Mouse (Mus musculus): ENCODE results near the gene Fez2. TPM values are rescaled to one million over a fixed set of nuclear protein-coding genes. Genes with fewer than 3 reads are reported as not detected.
A peak's percentile ranks its signal among the peaks of the same experiment; 100 is the strongest.

Gene Fez2
- polyA plus RNA-seq, 1 experiment from 2014 or later: 60.5 TPM

DNA sequence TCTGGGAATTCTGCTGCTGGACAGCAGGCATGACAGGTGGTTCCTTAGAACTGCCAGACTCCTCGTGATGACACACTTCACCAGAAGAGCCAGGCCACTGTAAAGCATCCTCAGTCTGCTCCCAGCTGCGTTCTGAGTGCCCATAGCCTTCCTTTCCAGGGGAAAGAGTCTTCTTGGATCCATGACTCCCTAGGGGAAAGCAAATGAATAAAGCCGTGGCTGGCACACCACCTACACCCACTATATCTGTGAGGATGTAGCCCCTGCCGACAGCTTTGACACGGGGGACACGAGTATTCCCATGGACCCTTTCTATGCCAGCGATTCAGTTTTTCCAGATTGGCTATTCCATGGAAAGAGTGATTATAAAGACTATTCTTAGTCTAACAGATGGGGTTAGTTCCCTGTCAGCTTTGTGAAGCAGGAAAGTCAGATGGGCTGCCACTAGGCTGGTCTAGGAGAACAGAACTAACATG is 59.7 kb downstream of the Fez2 start:
- WGBS: 46% methylated on average over 7 of the region's 7 CpGs
- Histone ChIP-seq H3K9ac (no peak overlapping the region), H3K36me3 (no peaks in the 10 kb centered on the region; the same call in 1 of the 2 replicates), H3K4me2 (no peak overlapping the region), H3K4me1 (replicated peaks) (peaks cover 29% of the 10 kb centered on the region), H3K9me3 (no peaks in the 10 kb centered on the region), H3K27me3 (no peaks in the 10 kb centered on the region), H3K27ac (replicated peaks) (peak overlapping the region; percentile 45; the same call in 1 of the 2 replicates), H3K4me3 (no peak overlapping the region)
- ATAC-seq (ENCODE audit: low FRiP score, low read depth): no peak

DNA sequence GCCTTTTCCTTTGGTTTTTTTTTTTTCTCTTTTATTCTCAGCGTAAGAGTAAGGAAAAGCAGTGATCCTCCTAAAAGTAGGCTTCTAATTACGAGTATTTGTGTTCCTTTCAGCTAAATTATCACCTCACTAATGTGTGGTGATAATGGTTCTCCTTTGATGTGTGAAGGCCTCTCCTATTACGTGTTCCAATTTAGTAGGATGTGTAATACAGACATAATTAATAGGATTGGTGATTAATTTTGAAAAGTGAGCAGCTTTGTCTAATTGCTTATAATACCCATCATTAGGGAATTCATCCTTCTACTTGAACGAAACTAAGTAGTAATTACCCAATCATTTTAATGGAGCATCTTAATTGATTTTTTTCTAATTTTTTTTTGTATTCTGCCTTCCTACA is 60.2 kb downstream of the Fez2 start:
- no peak for ATAC-seq (ENCODE audit: low FRiP score, low read depth)
- H3K36me3 ChIP-seq: no peaks in the 10 kb centered on the region; the same call in 1 of the 2 replicates
- H3K9me3 ChIP-seq: no peaks in the 10 kb centered on the region
- no peak overlapping the region for H3K9ac ChIP-seq
- no peak overlapping the region for H3K4me2 ChIP-seq
- H3K4me3 ChIP-seq: no peak overlapping the region
- no peaks in the 10 kb centered on the region for H3K27me3 ChIP-seq
- 62% methylated on average over 4 of the region's 4 CpGs for WGBS
- H3K27ac ChIP-seq (replicated peaks): 0 out of 2 replicates have a peak overlapping the region, but pooled peaks have one; percentile 30
- H3K4me1 ChIP-seq (replicated peaks): peaks cover 29% of the 10 kb centered on the region

DNA sequence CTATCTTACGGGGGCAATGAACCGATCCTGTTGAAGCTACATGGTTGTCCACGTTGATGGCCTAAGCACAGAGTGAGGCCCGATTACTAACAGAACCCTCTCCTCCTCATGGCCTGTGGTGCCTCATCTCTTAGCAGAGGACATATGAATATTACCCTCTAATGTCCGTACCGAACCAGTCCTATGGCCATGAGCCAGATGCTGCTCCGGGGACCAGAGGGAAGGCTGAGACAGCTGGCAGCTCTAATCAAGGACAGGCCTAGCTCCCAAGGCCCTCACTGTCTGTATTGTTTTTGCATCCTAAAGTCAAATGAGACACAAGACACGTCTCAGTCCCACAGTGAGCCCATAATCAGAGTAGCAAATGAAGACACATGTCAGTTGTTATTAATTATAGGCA is 62.3 kb downstream of the Fez2 start:
- H3K9me3 ChIP-seq: no peaks in the 10 kb centered on the region
- 56% methylated on average over 8 of the region's 8 CpGs for WGBS
- no peaks in the 10 kb centered on the region for H3K27me3 ChIP-seq
- H3K36me3 ChIP-seq: no peaks in the 10 kb centered on the region
- no peak overlapping the region for H3K4me3 ChIP-seq
- 0 out of 2 replicates have a peak overlapping the region, but pooled peaks have one; percentile 1 for H3K27ac ChIP-seq (replicated peaks)
- H3K4me1 ChIP-seq (replicated peaks): peaks cover 29% of the 10 kb centered on the region
- H3K4me2 ChIP-seq: no peak overlapping the region
- ATAC-seq (ENCODE audit: low FRiP score, low read depth): peak; percentile 17; the same call in 1 of the 2 replicates
- no peak overlapping the region for H3K9ac ChIP-seq

DNA sequence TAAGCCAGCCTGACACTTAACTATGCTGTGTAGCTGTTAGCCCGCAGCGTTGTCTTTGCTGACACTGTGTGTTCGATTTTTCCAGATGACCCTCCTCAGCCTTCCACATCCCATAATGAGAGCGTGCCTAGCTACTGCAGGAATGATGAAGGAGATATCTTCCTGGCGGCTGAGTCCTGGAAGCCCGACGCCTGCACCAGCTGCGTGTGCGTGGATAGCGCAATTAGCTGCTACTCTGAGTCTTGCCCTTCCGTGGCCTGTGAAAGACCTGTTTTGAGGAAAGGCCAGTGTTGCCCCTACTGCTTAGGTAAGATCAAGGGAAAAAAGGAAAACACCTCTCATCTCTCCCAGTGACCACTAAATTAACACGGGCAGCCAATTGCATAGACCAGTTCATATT is 63.1 kb downstream of the Fez2 start:
- WGBS: 58% methylated on average over 12 of the region's 12 CpGs
- Histone ChIP-seq H3K4me2 (no peak overlapping the region), H3K27me3 (no peaks in the 10 kb centered on the region), H3K27ac (replicated peaks) (peak overlapping the region; percentile 25; the same call in 1 of the 2 replicates), H3K4me3 (no peak overlapping the region), H3K9me3 (no peaks in the 10 kb centered on the region), H3K9ac (no peak overlapping the region), H3K36me3 (no peaks in the 10 kb centered on the region), H3K4me1 (replicated peaks) (peaks cover 31% of the 10 kb centered on the region)
- ATAC-seq (ENCODE audit: low FRiP score, low read depth): no peak; the same call in 1 of the 2 replicates

DNA sequence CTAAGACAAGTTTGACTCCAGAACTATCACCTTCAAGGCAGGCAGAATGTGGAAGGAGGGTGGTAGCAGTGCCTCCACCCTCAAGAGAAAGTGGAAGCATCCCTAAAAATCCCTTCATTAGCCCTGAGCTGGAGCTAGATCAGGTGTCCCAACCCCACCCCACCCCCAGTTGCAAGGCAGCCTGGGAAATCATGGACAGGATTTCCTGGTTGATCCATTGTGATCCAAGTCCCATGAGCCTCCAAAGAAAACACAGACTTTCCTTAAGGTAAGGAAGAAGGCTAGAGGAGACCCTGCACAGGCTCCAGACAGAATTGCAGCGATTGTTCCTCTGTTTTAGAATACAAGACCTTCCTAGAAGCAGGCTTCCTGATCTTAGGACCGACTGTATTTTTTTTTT is 63.5 kb downstream of the Fez2 start:
- 75% methylated on average over 2 of the region's 2 CpGs for WGBS
- Histone ChIP-seq H3K27ac (replicated peaks) (no peak overlapping the region), H3K4me3 (no peak overlapping the region), H3K27me3 (no peaks in the 10 kb centered on the region), H3K4me2 (no peak overlapping the region), H3K9me3 (no peaks in the 10 kb centered on the region), H3K4me1 (replicated peaks) (peaks cover 33% of the 10 kb centered on the region), H3K9ac (no peak overlapping the region), H3K36me3 (no peaks in the 10 kb centered on the region)
- no peak for ATAC-seq (ENCODE audit: low FRiP score, low read depth)

DNA sequence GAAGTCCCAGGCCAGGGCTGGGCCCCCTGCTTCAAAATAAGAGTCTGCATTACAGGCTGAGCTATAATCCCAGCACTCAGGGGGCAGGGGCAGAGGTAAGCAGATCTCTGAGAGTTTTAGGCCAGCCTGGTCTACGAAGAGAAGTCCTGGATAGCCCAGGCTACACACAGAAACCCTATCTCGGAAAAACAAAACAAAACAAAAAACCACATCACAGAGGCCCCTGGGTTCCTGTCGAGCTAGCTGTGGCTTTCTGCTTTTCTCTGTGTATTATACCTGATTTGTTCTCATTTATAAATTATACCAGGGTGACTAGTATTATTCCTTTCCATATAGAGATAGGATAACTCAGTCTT is 65.5 kb downstream of the Fez2 start:
- peaks cover 2% of the 10 kb centered on the region; the same call in 1 of the 2 replicates for H3K36me3 ChIP-seq
- no peaks in the 10 kb centered on the region for H3K9me3 ChIP-seq
- WGBS: 89% methylated on average over 3 of the region's 3 CpGs
- H3K27ac ChIP-seq (replicated peaks): no peak overlapping the region
- no peak overlapping the region for H3K4me2 ChIP-seq
- peaks cover 23% of the 10 kb centered on the region for H3K4me1 ChIP-seq (replicated peaks)
- no peak overlapping the region for H3K9ac ChIP-seq
- H3K27me3 ChIP-seq: no peaks in the 10 kb centered on the region
- no peak for ATAC-seq (ENCODE audit: low FRiP score, low read depth)
- H3K4me3 ChIP-seq: no peak overlapping the region

DNA sequence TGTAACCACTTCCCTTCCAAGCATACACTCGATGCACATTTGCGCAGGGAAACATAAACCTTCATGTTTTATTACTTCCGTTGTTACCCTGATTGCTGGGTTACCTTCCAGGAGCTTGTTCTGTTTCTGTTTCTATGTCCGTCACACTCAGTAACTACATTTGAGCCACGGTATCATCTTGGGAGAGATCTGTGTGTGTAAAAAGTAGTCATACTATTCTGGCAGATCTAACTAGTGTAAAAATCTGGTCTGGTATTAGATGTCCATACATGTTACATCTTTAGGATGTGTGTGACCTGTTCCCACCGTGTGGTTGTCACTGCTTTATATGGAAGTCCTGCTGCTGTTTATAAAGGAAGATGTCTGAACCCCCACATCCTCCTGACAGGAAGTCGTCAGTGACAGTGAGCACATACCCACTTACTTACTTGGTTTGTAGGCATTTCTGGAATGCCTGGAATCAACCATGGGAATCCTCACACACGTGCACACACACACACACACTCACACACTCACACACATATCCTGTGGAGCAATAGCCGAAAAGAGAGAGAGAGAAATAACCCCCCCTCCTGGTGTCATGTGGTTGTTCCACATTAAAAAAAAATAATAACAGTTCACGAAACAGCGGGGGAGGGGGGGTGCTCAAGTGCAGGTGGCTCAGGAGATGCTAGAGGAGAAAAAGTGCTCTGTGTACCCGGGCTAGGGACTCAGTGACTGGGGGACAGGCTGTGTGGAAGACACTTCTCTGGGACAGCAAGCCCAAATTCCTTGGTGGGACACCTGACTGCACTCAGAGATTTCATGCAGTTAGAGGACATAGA is 66.1 kb downstream of the Fez2 start:
- peaks cover 2% of the 10 kb centered on the region; the same call in 1 of the 2 replicates for H3K36me3 ChIP-seq
- ATAC-seq (ENCODE audit: low FRiP score, low read depth): no peak
- no peak overlapping the region for H3K4me3 ChIP-seq
- no peak overlapping the region for H3K27ac ChIP-seq (replicated peaks)
- H3K9me3 ChIP-seq: no peaks in the 10 kb centered on the region
- H3K9ac ChIP-seq: no peak overlapping the region
- H3K4me2 ChIP-seq: no peak overlapping the region
- 81% methylated on average over 12 of the region's 12 CpGs for WGBS
- H3K27me3 ChIP-seq: no peaks in the 10 kb centered on the region
- peaks cover 20% of the 10 kb centered on the region for H3K4me1 ChIP-seq (replicated peaks)

DNA sequence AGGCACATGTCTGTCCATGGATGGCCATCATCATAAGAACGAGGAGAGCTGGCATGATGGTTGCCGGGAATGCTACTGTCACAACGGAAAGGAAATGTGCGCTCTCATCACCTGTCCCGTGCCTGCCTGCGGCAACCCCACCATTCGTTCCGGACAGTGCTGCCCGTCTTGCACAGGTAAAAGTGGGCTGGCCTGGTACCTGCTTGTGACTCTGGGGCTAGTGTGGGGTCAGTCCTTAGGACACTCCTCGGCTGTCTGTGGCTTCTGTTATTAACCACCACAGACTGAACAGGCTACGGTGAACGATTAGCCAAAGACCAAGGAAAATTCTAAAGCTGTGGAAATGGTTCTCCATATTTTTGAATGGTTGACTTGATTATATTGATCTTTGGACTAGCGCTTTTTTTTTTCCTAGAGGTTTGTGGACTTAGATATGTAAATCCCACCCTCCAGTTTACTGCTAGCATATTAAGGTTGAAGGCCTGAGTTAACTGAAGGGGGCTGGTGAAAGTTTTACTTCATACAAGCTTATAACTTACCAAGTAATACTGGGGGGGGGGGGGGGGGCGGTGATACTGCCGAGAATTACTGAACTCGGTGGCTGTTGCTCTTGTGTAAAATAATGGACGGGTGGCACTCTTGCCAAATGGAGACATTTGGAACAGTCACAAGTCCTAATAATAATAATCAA is 70.7 kb downstream of the Fez2 start:
- no peak for ATAC-seq (ENCODE audit: low FRiP score, low read depth)
- Histone ChIP-seq H3K27ac (replicated peaks) (no peak overlapping the region), H3K4me1 (replicated peaks) (0 out of 2 replicates have a peak, but pooled peaks cover 4% of the 10 kb centered on the region), H3K27me3 (no peaks in the 10 kb centered on the region), H3K36me3 (peaks cover 2% of the 10 kb centered on the region; the same call in 1 of the 2 replicates), H3K4me2 (no peak overlapping the region), H3K9me3 (no peaks in the 10 kb centered on the region), H3K4me3 (no peak overlapping the region), H3K9ac (no peak overlapping the region)
- 93% methylated on average over 17 of the region's 17 CpGs for whole genome bisulfite sequencing

DNA sequence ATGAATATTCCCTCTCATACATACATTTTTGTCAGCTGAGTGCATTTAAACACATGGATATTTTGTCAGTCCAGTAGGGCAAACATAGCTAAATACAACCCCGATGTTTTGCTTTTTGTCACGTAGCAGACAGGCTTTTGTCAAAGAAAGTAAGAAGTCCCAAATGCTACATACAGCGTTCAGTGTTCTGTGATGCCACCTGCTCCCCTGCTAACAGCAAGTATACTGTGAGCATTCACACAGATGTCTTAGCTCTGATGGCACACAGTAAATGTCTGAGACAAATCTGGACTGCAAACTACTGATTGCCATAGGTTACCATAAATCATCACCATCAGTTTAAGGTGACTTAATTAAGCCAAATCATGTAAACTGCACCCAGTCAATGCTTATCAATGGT is 74.3 kb downstream of the Fez2 start:
- ATAC-seq (ENCODE audit: low FRiP score, low read depth): no peak
- H3K4me3 ChIP-seq: no peak overlapping the region
- H3K4me2 ChIP-seq: no peak overlapping the region
- H3K9me3 ChIP-seq: no peaks in the 10 kb centered on the region
- no peaks in the 10 kb centered on the region for H3K4me1 ChIP-seq (replicated peaks)
- whole genome bisulfite sequencing: 77% methylated on average over 3 of the region's 3 CpGs
- no peak overlapping the region for H3K27ac ChIP-seq (replicated peaks)
- no peak overlapping the region for H3K9ac ChIP-seq
- no peaks in the 10 kb centered on the region for H3K27me3 ChIP-seq
- peaks cover 2% of the 10 kb centered on the region; the same call in 1 of the 2 replicates for H3K36me3 ChIP-seq

DNA sequence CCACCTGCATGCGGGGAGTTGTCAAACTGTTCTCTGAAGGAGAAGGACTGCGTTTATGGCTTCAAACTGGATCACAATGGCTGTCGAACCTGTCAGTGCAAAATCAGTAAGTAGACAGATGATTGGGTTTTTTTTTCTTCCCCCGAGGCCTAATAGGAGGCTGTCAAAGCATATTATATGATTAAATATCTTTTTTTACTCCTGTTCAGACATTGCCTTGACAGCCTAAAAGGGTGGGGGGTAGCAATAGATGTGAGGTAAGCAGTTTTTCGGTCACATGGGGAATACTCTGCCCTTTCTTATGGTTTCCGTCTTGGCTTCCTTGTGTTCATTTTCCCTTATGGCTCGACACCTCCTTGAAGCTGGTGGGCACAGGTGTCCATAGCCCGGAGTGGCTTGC is 82.7 kb downstream of the Fez2 start:
- 84% methylated on average over 8 of the region's 8 CpGs for WGBS
- H3K27ac ChIP-seq (replicated peaks): no peak overlapping the region
- H3K4me1 ChIP-seq (replicated peaks): no peaks in the 10 kb centered on the region
- H3K9ac ChIP-seq: no peak overlapping the region
- H3K9me3 ChIP-seq: no peaks in the 10 kb centered on the region
- no peak overlapping the region for H3K4me2 ChIP-seq
- no peak for ATAC-seq (ENCODE audit: low FRiP score, low read depth)
- H3K27me3 ChIP-seq: no peaks in the 10 kb centered on the region
- peaks cover 9% of the 10 kb centered on the region; the same call in 1 of the 2 replicates for H3K36me3 ChIP-seq
- H3K4me3 ChIP-seq: no peak overlapping the region

DNA sequence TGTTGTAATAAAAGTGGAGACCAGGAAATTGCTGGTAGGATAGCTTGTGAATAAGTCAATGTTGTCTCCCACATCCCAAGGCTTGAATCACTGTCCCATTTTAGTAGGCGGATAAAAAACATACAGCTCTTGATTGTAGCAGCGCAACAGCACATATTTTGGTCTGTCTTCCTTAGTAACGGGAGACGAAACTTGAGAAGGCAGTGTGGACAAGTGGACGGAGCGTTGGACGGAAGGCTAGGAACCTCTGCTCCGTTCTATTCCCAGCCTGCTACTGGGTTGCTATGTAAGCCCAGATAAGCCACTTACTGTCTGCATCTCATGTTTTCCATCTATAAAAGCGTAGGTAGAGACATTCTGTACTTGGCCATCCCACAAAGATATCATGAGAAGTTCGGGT is 84.7 kb downstream of the Fez2 start:
- no peak overlapping the region for H3K9ac ChIP-seq
- H3K27ac ChIP-seq (replicated peaks): no peak overlapping the region
- H3K27me3 ChIP-seq: no peaks in the 10 kb centered on the region
- no peak overlapping the region for H3K4me2 ChIP-seq
- ATAC-seq (ENCODE audit: low FRiP score, low read depth): no peak
- no peaks in the 10 kb centered on the region for H3K9me3 ChIP-seq
- 0 out of 2 replicates have a peak, but pooled peaks cover 2% of the 10 kb centered on the region for H3K4me1 ChIP-seq (replicated peaks)
- H3K36me3 ChIP-seq: peaks cover 9% of the 10 kb centered on the region; the same call in 1 of the 2 replicates
- WGBS: 96% methylated on average over 10 of the region's 10 CpGs
- H3K4me3 ChIP-seq: no peak overlapping the region

DNA sequence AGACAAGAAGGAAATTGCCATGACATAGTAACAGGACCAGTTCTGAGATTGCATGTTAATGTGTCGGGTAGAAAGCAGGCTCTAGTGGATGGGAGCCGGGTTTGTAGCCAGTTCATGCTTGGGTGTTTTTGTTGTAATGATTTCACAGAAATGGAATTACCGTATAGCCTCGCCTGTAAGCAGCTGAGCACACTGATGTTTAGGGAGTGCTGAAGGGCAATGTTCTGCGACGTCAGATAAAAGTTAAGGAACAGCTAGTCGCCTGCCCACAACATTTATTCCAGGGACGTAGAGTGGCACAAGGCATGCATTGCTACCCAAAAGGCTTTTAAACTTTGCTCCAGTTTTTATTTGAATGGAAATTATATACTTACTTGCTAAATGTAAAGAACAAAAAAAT is 86.5 kb downstream of the Fez2 start:
- Histone ChIP-seq H3K27ac (replicated peaks) (no peak overlapping the region), H3K9me3 (no peaks in the 10 kb centered on the region), H3K4me3 (no peak overlapping the region), H3K27me3 (no peaks in the 10 kb centered on the region), H3K36me3 (peaks cover 4% of the 10 kb centered on the region; the same call in 1 of the 2 replicates), H3K9ac (no peak overlapping the region), H3K4me2 (no peak overlapping the region), H3K4me1 (replicated peaks) (peaks cover 10% of the 10 kb centered on the region; the same call in 1 of the 2 replicates)
- no peak for ATAC-seq (ENCODE audit: low FRiP score, low read depth)
- 69% methylated on average over 8 of the region's 8 CpGs for WGBS
